Mouse (Mus musculus) naive thymus-derived CD4-positive, alpha-beta T cell, adult 2 months (primary cell): Measurements from ENCODE around the gene Snrpd3.
"Not testable (repeated sequence)": the region's sequence is repeated elsewhere in the genome, so short reads cannot be mapped to it uniquely, and the experiment has no call there.

Experiments
- DNase-seq: peaks from one replicate; pipeline ENCODE4 v3.0.0-alpha.2; 2011; ENCODE audit warnings: low read depth

Snrpd3 gene

GRCm38 (mm10) chr10:75517073-75517757, at the start of gene Snrpd3:
Gene Snrpd3 (plus strand): TSS chr10:75517551.
- DNase-seq: peak; percentile 98

- no peak for DNase-seq
Measured at GRCm38 (mm10) chr10:75473411-75473810, 43.9 kb upstream of the Snrpd3 start.

- no peak for DNase-seq
Measured at GRCm38 (mm10) chr10:75474571-75474970, 42.8 kb upstream of the Snrpd3 start.

GRCm38 (mm10) chr10:75475139-75475850, 42.1 kb upstream of the Snrpd3 start:
- not testable (repeated sequence) for DNase-seq

GRCm38 (mm10) chr10:75477034-75477433, 40.3 kb upstream of the Snrpd3 start:
- DNase-seq: no peak

- no peak for DNase-seq
Measured at GRCm38 (mm10) chr10:75479955-75480354, 37.4 kb upstream of the Snrpd3 start.

GRCm38 (mm10) chr10:75481703-75482102, 35.6 kb upstream of the Snrpd3 start:
- DNase-seq: no peak

- DNase-seq: no peak
Measured at GRCm38 (mm10) chr10:75482271-75482670, 35.1 kb upstream of the Snrpd3 start.

GRCm38 (mm10) chr10:75482919-75483483, 34.4 kb upstream of the Snrpd3 start:
- no peak for DNase-seq

- no peak for DNase-seq
Measured at GRCm38 (mm10) chr10:75484066-75484465, 33.3 kb upstream of the Snrpd3 start.

GRCm38 (mm10) chr10:75484767-75485166, 32.6 kb upstream of the Snrpd3 start:
- no peak for DNase-seq

- peak; percentile 87 for DNase-seq
Measured at GRCm38 (mm10) chr10:75486086-75486979, 31.0 kb upstream of the Snrpd3 start.

GRCm38 (mm10) chr10:75487131-75487530, 30.2 kb upstream of the Snrpd3 start:
- no peak for DNase-seq

- no peak for DNase-seq
Measured at GRCm38 (mm10) chr10:75489522-75489921, 27.8 kb upstream of the Snrpd3 start.

GRCm38 (mm10) chr10:75490731-75491130, 26.6 kb upstream of the Snrpd3 start:
- no peak for DNase-seq

GRCm38 (mm10) chr10:75491234-75491935, 26.0 kb upstream of the Snrpd3 start:
- no peak for DNase-seq

GRCm38 (mm10) chr10:75491936-75492262, 25.5 kb upstream of the Snrpd3 start:
- peak; percentile 60 for DNase-seq

GRCm38 (mm10) chr10:75495304-75495703, 22.0 kb upstream of the Snrpd3 start:
- DNase-seq: no peak

GRCm38 (mm10) chr10:75495921-75496320, 21.4 kb upstream of the Snrpd3 start:
- no peak for DNase-seq

- DNase-seq: not testable (repeated sequence)
Measured at GRCm38 (mm10) chr10:75499214-75499613, 18.1 kb upstream of the Snrpd3 start.

- no peak for DNase-seq
Measured at GRCm38 (mm10) chr10:75499791-75500190, 17.6 kb upstream of the Snrpd3 start.

- DNase-seq: no peak
Measured at GRCm38 (mm10) chr10:75500345-75500744, 17.0 kb upstream of the Snrpd3 start.
